Mouse (Mus musculus) hindbrain, embryonic 16.5 days (tissue): ENCODE data around the gene Nav2. TPM values are rescaled to one million over a fixed set of nuclear protein-coding genes. Genes with fewer than 3 reads are reported as not detected.

ENCODE experiments used
- ATAC-seq: fragments of 200-750 bp; cut with Nextera tagmentation; 2 replicates; pipeline ENCODE4 v1.8.0; 2017; ENCODE audit warnings: moderate TSS enrichment, moderate library complexity
- H3K27ac ChIP-seq: fragments of 300-500 bp; sonication (generic); 2 replicates; pipeline ENCODE4 v1.5.1; 2014; ENCODE audit warnings: low read depth, mild to moderate bottlenecking, control low read depth, low read length, moderate library complexity
- H3K27me3 ChIP-seq: fragments of 300-500 bp; sonication (generic); replicated peaks from 2 replicates; pipeline ENCODE4 v1.6.1; 2014; ENCODE audit warnings: low read length; ENCODE audit not compliant: control insufficient read depth, insufficient read depth
- H3K36me3 ChIP-seq: fragments of 300-500 bp; sonication (generic); 2 replicates; pipeline ENCODE4 v1.6.1; 2014; ENCODE audit warnings: mild to moderate bottlenecking, low read length, moderate library complexity, mixed read lengths; ENCODE audit not compliant: control insufficient read depth, insufficient read depth
- H3K4me1 ChIP-seq: fragments of 300-500 bp; sonication (generic); 2 replicates; pipeline ENCODE4 v1.6.1; 2014; ENCODE audit warnings: low read depth, low read length; ENCODE audit not compliant: control insufficient read depth, insufficient read depth
- H3K4me2 ChIP-seq: fragments of 300-500 bp; sonication (generic); 2 replicates; pipeline ENCODE4 v1.6.1; 2014; ENCODE audit warnings: mild to moderate bottlenecking, low read length, control low read depth, moderate library complexity
- H3K4me3 ChIP-seq: fragments of 300-500 bp; sonication (generic); 2 replicates; pipeline ENCODE4 v1.5.1; 2014; ENCODE audit warnings: mild to moderate bottlenecking, low read length, control low read depth, moderate library complexity
- H3K9ac ChIP-seq: fragments of 300-500 bp; sonication (generic); 2 replicates; pipeline ENCODE4 v1.6.1; 2014; ENCODE audit warnings: low read depth, mild to moderate bottlenecking, control low read depth, low read length, moderate library complexity
- H3K9me3 ChIP-seq: fragments of 300-500 bp; sonication (generic); 2 replicates; pipeline ENCODE4 v1.6.1; 2014; ENCODE audit warnings: mild to moderate bottlenecking, low read length, moderate library complexity; ENCODE audit not compliant: control insufficient read depth
- WGBS: fragments of 180-500 bp; shearing (Covaris S2); extraction: QIAGEN DNeasy Blood & Tissue Kit; methylation state at CpG from one replicate; pipeline ENCODE4 v1.1.7; 2014; 5-methylcytosine and 5-hydroxymethylcytosine counted together
- polyA plus RNA-seq: library from polyadenylated mRNA; unstranded; fragments of >200 nt; fragmentation: Nextera tagmentation; extraction: Ambion mirVana; gene quantifications from 2 replicates; pipeline ENCODE4 v1.2.1, GENCODE M21; 2015

Gene Nav2
- polyA plus RNA-seq, 1 experiment from 2014 or later = 27.9 TPM

DNA sequence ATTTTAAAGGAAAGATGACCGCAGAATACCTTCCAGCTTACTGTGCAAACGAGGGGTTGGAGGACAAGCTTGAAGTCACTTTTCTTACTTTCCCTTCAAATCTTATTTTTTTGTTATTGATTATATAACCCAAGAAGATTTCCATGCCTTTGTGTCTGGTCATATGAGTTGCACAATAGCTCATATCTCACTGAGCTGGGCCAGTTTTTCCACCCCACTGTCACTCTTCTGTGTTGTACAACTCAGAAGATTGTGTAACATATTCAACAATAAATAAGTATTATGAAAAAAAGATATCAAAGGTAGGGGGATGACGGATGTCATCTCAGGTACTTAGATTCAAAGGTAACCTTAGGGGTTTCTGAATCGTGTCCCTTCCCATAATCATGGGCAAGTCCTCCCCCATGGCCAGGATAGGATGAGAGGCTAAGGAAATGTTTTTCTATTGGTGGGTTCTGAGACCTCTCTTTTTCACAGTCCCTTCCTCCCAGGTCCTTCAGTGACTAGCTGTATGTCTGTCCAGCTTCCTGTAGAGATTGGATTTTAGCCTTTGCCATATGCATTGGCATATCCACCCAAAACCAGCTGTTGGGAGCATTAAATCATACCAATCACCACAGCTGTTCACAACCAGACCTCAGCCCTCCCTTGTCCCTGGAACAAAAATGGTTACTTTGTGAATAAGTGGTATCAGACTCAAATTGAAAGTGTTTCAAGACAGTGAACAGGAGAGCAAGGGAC lies 24.8 kb upstream of the Nav2 start:
- Histone ChIP-seq H3K4me2 (no peak overlapping the region), H3K4me1 (peaks cover 7% of the 10 kb centered on the region), H3K9ac (no peak overlapping the region), H3K36me3 (no peaks in the 10 kb centered on the region), H3K27ac (no peak overlapping the region), H3K4me3 (no peak overlapping the region), H3K9me3 (no peaks in the 10 kb centered on the region), H3K27me3 (peaks cover 12% of the 10 kb centered on the region)
- WGBS = 85% methylated on average over 4 of the region's 4 CpGs
- no peak for ATAC-seq

GRCm38 (mm10) chr7:48884266-48884611 lies 24.3 kb upstream of the Nav2 start:
- no peak overlapping the region for H3K4me2 ChIP-seq
- no peak overlapping the region for H3K4me3 ChIP-seq
- H3K36me3 ChIP-seq = no peaks in the 10 kb centered on the region
- peaks cover 7% of the 10 kb centered on the region for H3K4me1 ChIP-seq
- H3K9ac ChIP-seq = no peak overlapping the region
- no peaks in the 10 kb centered on the region for H3K9me3 ChIP-seq
- no peak for ATAC-seq
- H3K27ac ChIP-seq = no peak overlapping the region
- whole genome bisulfite sequencing = 70% methylated on average over 5 of the region's 5 CpGs
- peaks cover 12% of the 10 kb centered on the region for H3K27me3 ChIP-seq

DNA sequence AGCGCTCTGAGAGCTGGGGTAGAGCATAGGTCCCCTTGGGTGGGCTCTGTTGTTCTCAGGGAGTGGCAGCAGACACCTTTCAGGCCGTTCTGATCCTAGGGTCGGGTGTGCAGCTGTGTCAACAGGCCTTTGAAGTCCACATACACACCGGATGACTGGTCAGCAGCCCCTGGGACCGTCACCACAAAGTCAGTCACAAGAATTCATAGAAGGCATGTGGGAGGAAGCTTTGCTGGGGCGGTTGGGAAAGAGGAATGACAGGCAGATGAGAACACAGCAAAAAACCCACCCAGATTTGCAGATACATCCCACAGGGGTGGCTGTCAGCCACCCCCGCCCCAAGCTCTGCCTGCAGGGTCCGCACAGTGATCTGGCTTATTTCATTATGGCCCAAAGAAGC lies 20.5 kb upstream of the Nav2 start:
- Histone ChIP-seq H3K27ac (no peak overlapping the region), H3K36me3 (no peaks in the 10 kb centered on the region), H3K4me1 (no peaks in the 10 kb centered on the region), H3K9ac (no peak overlapping the region), H3K4me2 (no peak overlapping the region), H3K27me3 (peaks cover 6% of the 10 kb centered on the region), H3K4me3 (no peak overlapping the region), H3K9me3 (no peaks in the 10 kb centered on the region)
- 52% methylated on average over 8 of the region's 8 CpGs for whole genome bisulfite sequencing
- no peak for ATAC-seq

GRCm38 (mm10) chr7:48888751-48889150 lies 19.8 kb upstream of the Nav2 start:
- H3K4me1 ChIP-seq = no peaks in the 10 kb centered on the region
- peaks cover 4% of the 10 kb centered on the region for H3K27me3 ChIP-seq
- no peak overlapping the region for H3K9ac ChIP-seq
- ATAC-seq = no peak
- no peak overlapping the region for H3K4me3 ChIP-seq
- no peaks in the 10 kb centered on the region for H3K9me3 ChIP-seq
- no peak overlapping the region for H3K27ac ChIP-seq
- no peaks in the 10 kb centered on the region for H3K36me3 ChIP-seq
- H3K4me2 ChIP-seq = no peak overlapping the region
- WGBS = 75% methylated on average over 2 of the region's 2 CpGs

- H3K27ac ChIP-seq = no peak overlapping the region
These were observed 17.5 kb upstream of the Nav2 start for GRCm38 (mm10) chr7:48891029-48891428.

DNA sequence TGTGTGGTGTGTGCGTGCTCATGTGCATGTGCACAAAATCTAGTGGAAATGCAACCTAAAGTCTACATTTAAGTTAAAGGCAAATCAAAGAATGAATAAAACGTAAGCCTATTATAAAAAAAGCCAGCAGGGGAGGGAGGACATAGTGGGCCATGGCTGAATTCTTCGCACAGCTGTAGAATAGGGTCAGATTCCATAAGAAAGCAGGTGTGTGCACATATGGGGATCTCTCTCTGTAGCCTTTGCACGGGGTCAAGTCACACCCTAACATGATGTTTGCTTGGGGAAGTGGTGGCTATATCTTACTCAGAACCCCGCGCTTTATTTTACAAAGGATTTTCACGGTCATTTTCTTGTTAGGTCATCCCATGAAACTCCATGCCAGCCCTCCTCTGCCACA lies 15.4 kb upstream of the Nav2 start:
- ATAC-seq = no peak
- Histone ChIP-seq H3K4me3 (no peak overlapping the region), H3K36me3 (no peaks in the 10 kb centered on the region), H3K9me3 (no peaks in the 10 kb centered on the region), H3K27ac (no peak overlapping the region), H3K4me1 (peaks cover 9% of the 10 kb centered on the region), H3K9ac (no peak overlapping the region), H3K27me3 (0 out of 2 replicates have a peak, but pooled peaks cover 3% of the 10 kb centered on the region), H3K4me2 (no peak overlapping the region)
- WGBS = 73% methylated on average over 7 of the region's 7 CpGs

More at GRCm38 (mm10) chr7:48891029-48891428, 17.5 kb upstream of the Nav2 start:
- H3K27me3 ChIP-seq = no peaks in the 10 kb centered on the region
- no peaks in the 10 kb centered on the region for H3K36me3 ChIP-seq
- no peak overlapping the region for H3K9ac ChIP-seq
- no peaks in the 10 kb centered on the region for H3K9me3 ChIP-seq
- no peak overlapping the region for H3K4me2 ChIP-seq
- no peaks in the 10 kb centered on the region for H3K4me1 ChIP-seq
- H3K4me3 ChIP-seq = no peak overlapping the region
- no peak for ATAC-seq
- 26% methylated on average over 5 of the region's 5 CpGs for WGBS

GRCm38 (mm10) chr7:48894152-48894551 lies 14.4 kb upstream of the Nav2 start:
- Histone ChIP-seq H3K4me3 (no peak overlapping the region), H3K4me1 (peaks cover 9% of the 10 kb centered on the region), H3K9ac (no peak overlapping the region), H3K4me2 (no peak overlapping the region), H3K36me3 (no peaks in the 10 kb centered on the region), H3K9me3 (no peaks in the 10 kb centered on the region), H3K27ac (no peak overlapping the region), H3K27me3 (0 out of 2 replicates have a peak, but pooled peaks cover 3% of the 10 kb centered on the region)
- 0 out of 2 replicates have a peak, but pooled peaks have one; percentile 31 for ATAC-seq
- WGBS = 2% methylated on average over 6 of the region's 6 CpGs

DNA sequence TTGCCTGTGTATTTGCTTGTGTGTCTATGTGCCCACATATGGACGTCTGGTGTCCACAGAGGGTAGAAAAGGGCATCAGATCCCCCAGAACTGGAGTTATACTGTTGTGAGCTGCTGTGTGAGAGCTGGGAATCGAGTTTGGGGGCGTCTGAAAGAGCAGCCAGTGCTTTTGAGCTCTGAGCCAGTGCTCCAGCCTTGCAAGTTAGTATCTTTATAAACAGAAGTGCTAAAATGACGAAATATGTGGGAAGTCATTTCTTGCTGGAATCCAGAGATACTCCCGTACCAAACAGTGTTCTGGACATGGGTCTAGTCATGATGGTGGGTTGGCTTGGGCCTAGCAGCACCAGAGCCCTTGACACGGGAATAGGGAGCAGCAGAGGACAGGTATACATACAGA lies 13.8 kb upstream of the Nav2 start:
- Histone ChIP-seq H3K9me3 (no peaks in the 10 kb centered on the region), H3K4me2 (no peak overlapping the region), H3K9ac (no peak overlapping the region), H3K4me1 (peaks cover 9% of the 10 kb centered on the region), H3K4me3 (no peak overlapping the region), H3K27me3 (0 out of 2 replicates have a peak, but pooled peaks cover 3% of the 10 kb centered on the region), H3K27ac (no peak overlapping the region), H3K36me3 (no peaks in the 10 kb centered on the region)
- 86% methylated on average over 6 of the region's 6 CpGs for WGBS
- no peak for ATAC-seq

- ATAC-seq = no peak
- H3K4me2 ChIP-seq = no peak overlapping the region
- 0 out of 2 replicates have a peak, but pooled peaks cover 3% of the 10 kb centered on the region for H3K27me3 ChIP-seq
- H3K4me3 ChIP-seq = no peak overlapping the region
- WGBS = 84% methylated on average over 4 of the region's 4 CpGs
- no peak overlapping the region for H3K9ac ChIP-seq
- peaks cover 9% of the 10 kb centered on the region for H3K4me1 ChIP-seq
- no peak overlapping the region for H3K27ac ChIP-seq
- H3K9me3 ChIP-seq = no peaks in the 10 kb centered on the region
- H3K36me3 ChIP-seq = no peaks in the 10 kb centered on the region
These were observed 13.0 kb upstream of the Nav2 start for GRCm38 (mm10) chr7:48895475-48895874.
